Mouse (Mus musculus) E14TG2a.4 (cell line): ENCODE data around the gene Cpeb2.

Experiments
- CTCF ChIP-seq: conservative IDR thresholded peaks from 2 replicates; pipeline ENCODE4 v1.5.1; 2014; ENCODE audit warnings: low read length
- NANOG ChIP-seq: IDR thresholded peaks from 2 replicates; pipeline ENCODE4 v1.6.1; 2014; ENCODE audit warnings: borderline replicate concordance, low read length, mixed read lengths
- POU5F1 ChIP-seq: IDR thresholded peaks from 2 replicates; pipeline ENCODE4 v1.6.1; 2014; ENCODE audit warnings: low read length, borderline replicate concordance

DNA sequence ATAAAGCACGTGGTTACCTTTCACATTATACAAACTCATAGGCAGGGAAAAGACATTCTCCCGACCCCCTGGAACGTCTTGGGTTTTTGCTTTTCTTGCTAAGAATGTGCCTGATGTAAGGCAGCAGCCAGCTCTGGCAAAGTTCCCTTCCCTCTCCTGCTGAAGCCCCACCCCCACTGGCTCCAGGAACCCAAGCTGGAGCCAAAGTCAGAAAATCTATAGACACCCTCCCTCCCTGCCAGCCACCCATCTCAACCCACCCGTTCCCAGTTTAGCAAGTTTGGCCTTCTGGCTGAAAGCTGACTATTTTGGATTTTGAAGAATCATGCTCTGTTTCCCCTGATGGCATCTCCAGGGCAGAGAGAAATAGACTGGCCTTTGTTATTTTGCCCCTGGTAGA lies 95.6 kb downstream of the Cpeb2 start:
- no peak for TF ChIP-seq CTCF
- TF ChIP-seq POU5F1, result no peak
- TF ChIP-seq NANOG, result no peak
